Mouse (Mus musculus): ENCODE results near the gene Mmp19. TPM values are rescaled to one million over a fixed set of nuclear protein-coding genes. Genes with fewer than 3 reads are reported as not detected.

Gene Mmp19
- polyA plus RNA-seq, 1 experiment from 2014 or later = 0.26 TPM

Other genes starting within 250 kb of the Mmp19 start
- gene Zc3h10, start 243.1 kb upstream of the Mmp19 start, polyA plus RNA-seq (2014; fragmentation: Nextera tagmentation; extraction: Ambion mirVana) = 16.0 and 19.0 TPM in 2 replicates
- gene Rpl41, start 241.6 kb upstream of the Mmp19 start, polyA plus RNA-seq (2014; fragmentation: Nextera tagmentation; extraction: Ambion mirVana) = 2,670 and 2,991 TPM in 2 replicates
- gene Pa2g4, start 224.9 kb upstream of the Mmp19 start, polyA plus RNA-seq (2014; fragmentation: Nextera tagmentation; extraction: Ambion mirVana) = 241 and 249 TPM in 2 replicates
- 0.49 and 0.77 TPM in 2 replicates for gene Erbb3, start 201.3 kb upstream of the Mmp19 start, polyA plus RNA-seq (2014; fragmentation: Nextera tagmentation; extraction: Ambion mirVana)
- gene Rps26, start 164.2 kb upstream of the Mmp19 start, polyA plus RNA-seq (2014; fragmentation: Nextera tagmentation; extraction: Ambion mirVana) = 588 and 638 TPM in 2 replicates
- gene Ikzf4, start 144.9 kb upstream of the Mmp19 start, polyA plus RNA-seq (2014; fragmentation: Nextera tagmentation; extraction: Ambion mirVana) = 3.8 and 4.2 TPM in 2 replicates
- 12.5 and 12.7 TPM in 2 replicates for gene Suox, start 116.8 kb upstream of the Mmp19 start, polyA plus RNA-seq (2014; fragmentation: Nextera tagmentation; extraction: Ambion mirVana)
- 80.1 and 82.6 TPM in 2 replicates for gene Rab5b, start 94.6 kb upstream of the Mmp19 start, polyA plus RNA-seq (2014; fragmentation: Nextera tagmentation; extraction: Ambion mirVana)
- 2.2 and 3.1 TPM in 2 replicates for gene Pmel, start 86.7 kb upstream of the Mmp19 start, polyA plus RNA-seq (2014; fragmentation: Nextera tagmentation; extraction: Ambion mirVana)
- 98.9 and 99.1 TPM in 2 replicates for gene Cdk2, start 85.9 kb upstream of the Mmp19 start, polyA plus RNA-seq (2014; fragmentation: Nextera tagmentation; extraction: Ambion mirVana)
- 5.4 and 5.7 TPM in 2 replicates for gene Dgka, start 46.1 kb upstream of the Mmp19 start, polyA plus RNA-seq (2014; fragmentation: Nextera tagmentation; extraction: Ambion mirVana)
- gene Pym1, start 43.0 kb upstream of the Mmp19 start, polyA plus RNA-seq (2014; fragmentation: Nextera tagmentation; extraction: Ambion mirVana) = 43.5 and 48.1 TPM in 2 replicates
- 36.3 and 40.3 TPM in 2 replicates for gene Dnajc14, start 13.2 kb downstream of the Mmp19 start, polyA plus RNA-seq (2014; fragmentation: Nextera tagmentation; extraction: Ambion mirVana)
- 17.4 and 18.6 TPM in 2 replicates for gene Tmem198b, start 13.5 kb downstream of the Mmp19 start, polyA plus RNA-seq (2014; fragmentation: Nextera tagmentation; extraction: Ambion mirVana)
- gene Sarnp, start 26.4 kb downstream of the Mmp19 start, polyA plus RNA-seq (2014; fragmentation: Nextera tagmentation; extraction: Ambion mirVana) = 279 and 283 TPM in 2 replicates
- 64.4 and 70.6 TPM in 2 replicates for gene Ormdl2, start 30.7 kb downstream of the Mmp19 start, polyA plus RNA-seq (2014; fragmentation: Nextera tagmentation; extraction: Ambion mirVana)
- gene Gdf11, start 100.8 kb downstream of the Mmp19 start, polyA plus RNA-seq (2014; fragmentation: Nextera tagmentation; extraction: Ambion mirVana) = 10.0 and 10.2 TPM in 2 replicates
- gene Cd63, start 110.1 kb downstream of the Mmp19 start, polyA plus RNA-seq (2014; fragmentation: Nextera tagmentation; extraction: Ambion mirVana) = 168 and 177 TPM in 2 replicates
- 11.3 TPM in 2 replicates for gene Rdh5, start 132.0 kb downstream of the Mmp19 start, polyA plus RNA-seq (2014; fragmentation: Nextera tagmentation; extraction: Ambion mirVana)
- gene Bloc1s1, start 133.1 kb downstream of the Mmp19 start, polyA plus RNA-seq (2014; fragmentation: Nextera tagmentation; extraction: Ambion mirVana) = 242 and 271 TPM in 2 replicates
- 1.6 and 1.7 TPM in 2 replicates for gene Itga7, start 142.9 kb downstream of the Mmp19 start, polyA plus RNA-seq (2014; fragmentation: Nextera tagmentation; extraction: Ambion mirVana)
- not detected in 2 replicates for gene Mettl7b, start 170.1 kb downstream of the Mmp19 start, polyA plus RNA-seq (2014; fragmentation: Nextera tagmentation; extraction: Ambion mirVana)
- gene Olfr9, start 198.5 kb downstream of the Mmp19 start, polyA plus RNA-seq (2014; fragmentation: Nextera tagmentation; extraction: Ambion mirVana) = not detected in 2 replicates
- not detected in 2 replicates for gene Olfr763, start 219.9 kb downstream of the Mmp19 start, polyA plus RNA-seq (2014; fragmentation: Nextera tagmentation; extraction: Ambion mirVana)
- gene Olfr764-ps1, start 249.0 kb downstream of the Mmp19 start, polyA plus RNA-seq (2014; fragmentation: Nextera tagmentation; extraction: Ambion mirVana) = not detected in 2 replicates